ENCODE assay signal across 13 mouse cellular contexts in the genomic region with DNA sequence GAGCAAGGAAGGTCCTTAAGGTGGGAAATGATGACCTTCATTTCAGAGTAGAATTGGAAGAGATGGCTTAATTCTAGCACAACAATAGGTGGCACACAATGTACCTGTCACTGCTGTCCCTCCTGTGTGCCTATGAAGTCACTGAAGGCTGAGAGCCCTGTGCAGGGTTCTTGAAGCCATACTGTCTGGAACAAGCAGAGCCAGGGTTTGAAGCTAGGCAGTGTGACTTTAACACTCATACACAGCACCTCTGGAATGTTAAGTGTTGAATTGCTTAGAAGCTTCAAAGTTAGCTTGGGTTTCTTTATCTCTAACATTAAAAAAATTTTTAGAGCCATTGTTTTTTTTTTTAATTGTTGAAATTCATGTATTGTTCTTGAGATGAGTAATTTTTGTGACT.
"Had no signal": no experiment of that assay in that cellular context is flagged by ENCODE, and none has a peak within 500 bp of the region (broad histone marks: within the 10 kb centered on the region; RNA-seq: fewer than 3 reads in every experiment).

No protein-coding gene starts in this region.

- DNase-seq: kidney, adult 18-20 months; kidney, adult 9 months; kidney, postnatal 14 days; kidney, postnatal 4 days; layer of hippocampus, postnatal 36 days; liver, embryonic 13.5 days; lung, adult 2 months; thymus, adult 18-20 months; thymus, postnatal 36 days had no signal

- H3K9ac ChIP-seq: liver, embryonic 13.5 days; midbrain, embryonic 12.5 days; midbrain, embryonic 15.5 days had no signal

- H3K27ac ChIP-seq: left cerebral cortex, adult 2 months; liver, embryonic 13.5 days; midbrain, embryonic 15.5 days had no signal

- H3K4me1 ChIP-seq: liver, embryonic 13.5 days had no signal

- H3K27me3 ChIP-seq: liver, embryonic 13.5 days; midbrain, embryonic 12.5 days; midbrain, embryonic 15.5 days had no signal

- H3K36me3 ChIP-seq: liver, embryonic 13.5 days; midbrain, embryonic 12.5 days; midbrain, embryonic 15.5 days had no signal

- H3K9me3 ChIP-seq: liver, embryonic 13.5 days; midbrain, embryonic 12.5 days; midbrain, embryonic 15.5 days had no signal

- H3K4me2 ChIP-seq: liver, embryonic 13.5 days; midbrain, embryonic 12.5 days; midbrain, embryonic 15.5 days had no signal

- H3K4me3 ChIP-seq: left cerebral cortex, adult 2 months; liver, embryonic 13.5 days; midbrain, embryonic 12.5 days; midbrain, embryonic 15.5 days had no signal

- ATAC-seq: intestine, embryonic 16.5 days had no signal
